Comparison of ENCODE assay signal across 20 mouse cellular contexts in genomic region chr13:44555979-44556378, GRCm38 (mm10).
"Had no signal": no experiment of that assay in that cellular context is flagged by ENCODE, and none has a peak within 500 bp of the region (broad histone marks: within the 10 kb centered on the region; RNA-seq: fewer than 3 reads in every experiment).

No protein-coding gene starts in this region.

- H3K9me3 ChIP-seq: lung, embryonic 15.5 days; midbrain, embryonic 10.5 days; neural tube, embryonic 13.5 days; neural tube, embryonic 15.5 days had no signal

- H3K36me3 ChIP-seq: lung, embryonic 15.5 days; midbrain, embryonic 10.5 days; neural tube, embryonic 13.5 days; neural tube, embryonic 15.5 days had no signal

- ATAC-seq: liver, postnatal 0 days; lung, postnatal 0 days; midbrain, embryonic 16.5 days had no signal

- H3K9ac ChIP-seq: liver, postnatal 0 days; lung, embryonic 15.5 days; neural tube, embryonic 13.5 days; neural tube, embryonic 15.5 days had no signal

- H3K4me2 ChIP-seq: lung, embryonic 15.5 days; neural tube, embryonic 13.5 days; neural tube, embryonic 15.5 days had no signal

- H3K4me3 ChIP-seq: lung, embryonic 15.5 days; midbrain, embryonic 10.5 days; myocyte; neural tube, embryonic 13.5 days; neural tube, embryonic 15.5 days had no signal

- H3K27me3 ChIP-seq: lung, embryonic 15.5 days; neural tube, embryonic 13.5 days; neural tube, embryonic 15.5 days had no signal

- H3K27ac ChIP-seq: lung, embryonic 15.5 days; midbrain, embryonic 10.5 days; neural tube, embryonic 13.5 days; neural tube, embryonic 15.5 days had no signal

- DNase-seq: liver, postnatal 0 days; lung, adult 2 months; lung, postnatal 14 days; lung, postnatal 4 days; midbrain, embryonic 14.5 days; retina, postnatal 1 day; right cerebral cortex, adult 18-20 months; right cerebral cortex, postnatal 25 days; right cerebral cortex, postnatal 4 days; spleen, adult 18-20 months; thymus, adult 18-20 months; thymus, postnatal 14 days; thymus, postnatal 36 days had no signal

- H3K4me1 ChIP-seq: lung, embryonic 15.5 days; midbrain, embryonic 10.5 days had no signal
